Mouse (Mus musculus) frontal cortex, adult (tissue): Measurements from ENCODE around the gene Stmn1.

Experiments used
- ATAC-seq: cut with Nextera tagmentation; 2 replicates; pipeline ENCODE4 v1.9.2; 2017; ENCODE audit warnings: mild to moderate bottlenecking, moderate library complexity, mixed read lengths; ENCODE audit not compliant: low TSS enrichment

The Stmn1 gene

DNA sequence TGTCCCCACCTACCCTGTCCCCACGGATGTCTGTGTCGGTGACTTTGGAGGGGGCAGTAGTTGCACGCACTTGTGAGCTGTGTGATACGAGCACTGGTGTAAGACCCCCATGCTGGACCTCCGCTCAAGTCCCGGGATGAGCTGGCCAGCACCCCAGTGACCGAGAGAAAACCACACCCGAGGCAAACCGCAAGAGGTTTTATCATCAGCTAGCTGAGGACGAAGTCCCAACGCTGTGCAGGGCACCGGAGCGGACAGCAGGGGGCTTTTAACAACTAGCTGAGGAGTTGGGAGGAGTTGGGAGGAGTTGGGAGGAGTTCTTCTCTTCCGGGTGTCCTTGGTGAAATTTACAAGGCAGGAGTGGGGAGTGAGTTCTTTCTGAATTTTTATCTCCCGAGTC, 44.7 kb downstream of the Stmn1 start:
- no peak for ATAC-seq

DNA sequence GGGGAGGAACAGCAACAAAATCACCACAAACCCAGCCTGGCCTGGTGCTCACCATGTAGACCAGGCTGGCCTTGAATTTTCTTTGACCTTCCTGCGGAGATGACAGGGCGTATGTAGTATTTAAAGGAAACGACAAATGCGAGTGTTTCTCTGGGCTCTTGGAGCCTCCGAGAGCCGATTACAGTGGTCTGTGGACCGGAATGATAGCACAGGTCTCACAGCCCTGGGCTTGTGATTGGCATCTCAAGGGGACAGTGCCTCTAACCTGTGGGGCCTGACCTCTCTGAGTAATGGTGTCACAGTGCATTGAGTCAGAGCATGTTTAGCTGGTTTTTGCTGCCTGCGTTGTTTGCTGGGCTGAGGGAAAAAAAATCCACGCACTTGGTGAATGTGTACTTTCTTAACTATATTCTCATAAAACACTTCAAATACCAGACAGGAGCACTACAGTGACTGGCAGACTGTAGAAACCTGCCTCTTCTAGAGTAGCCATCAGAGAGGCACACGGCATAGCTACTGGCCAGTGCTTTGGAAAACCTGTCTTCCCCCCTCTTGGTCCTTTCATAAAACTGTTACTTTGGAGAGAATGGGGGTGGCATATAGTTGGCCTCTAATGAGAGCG, 46.3 kb downstream of the Stmn1 start:
- no peak for ATAC-seq

DNA sequence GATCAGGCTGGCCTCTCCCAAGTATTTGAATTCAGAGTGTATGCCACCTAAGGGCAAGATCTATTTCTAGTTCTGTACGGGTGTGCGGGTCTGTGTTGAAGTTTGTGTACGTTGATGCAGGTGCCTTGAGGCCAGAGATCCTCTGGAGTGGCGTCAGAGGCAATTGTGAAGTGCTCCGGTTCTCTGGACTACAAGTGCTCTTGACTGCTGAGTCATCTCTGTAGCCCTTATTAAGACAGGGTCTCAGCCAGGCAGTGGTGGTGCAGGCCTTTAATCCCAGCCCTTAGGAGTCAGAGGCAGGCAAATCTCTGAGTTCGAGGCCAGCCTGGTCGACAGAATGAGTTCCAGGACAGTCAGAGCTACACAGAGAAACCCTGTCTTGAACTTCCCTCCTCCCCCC, 47.5 kb downstream of the Stmn1 start:
- ATAC-seq = no peak

DNA sequence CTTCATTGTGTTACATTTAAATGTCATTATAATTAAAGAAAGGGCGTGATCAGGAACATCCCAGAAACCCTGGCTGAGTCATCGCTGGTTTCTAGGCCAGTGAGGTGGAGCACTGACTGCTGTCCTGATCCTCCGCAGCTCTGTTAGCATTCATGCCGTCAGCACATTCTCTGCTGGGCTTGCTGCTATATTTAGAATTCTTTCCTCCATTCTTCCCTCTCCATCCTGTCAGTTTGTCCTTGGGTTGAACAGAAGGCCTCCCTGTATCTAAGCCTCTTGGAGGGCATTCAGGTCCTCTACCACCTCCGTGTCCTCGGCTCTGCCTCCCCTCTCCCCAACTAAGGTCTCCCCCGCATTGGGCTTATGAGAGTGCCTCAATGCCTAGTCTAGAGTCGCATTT, 48.9 kb downstream of the Stmn1 start:
- peak; percentile 75 for ATAC-seq

DNA sequence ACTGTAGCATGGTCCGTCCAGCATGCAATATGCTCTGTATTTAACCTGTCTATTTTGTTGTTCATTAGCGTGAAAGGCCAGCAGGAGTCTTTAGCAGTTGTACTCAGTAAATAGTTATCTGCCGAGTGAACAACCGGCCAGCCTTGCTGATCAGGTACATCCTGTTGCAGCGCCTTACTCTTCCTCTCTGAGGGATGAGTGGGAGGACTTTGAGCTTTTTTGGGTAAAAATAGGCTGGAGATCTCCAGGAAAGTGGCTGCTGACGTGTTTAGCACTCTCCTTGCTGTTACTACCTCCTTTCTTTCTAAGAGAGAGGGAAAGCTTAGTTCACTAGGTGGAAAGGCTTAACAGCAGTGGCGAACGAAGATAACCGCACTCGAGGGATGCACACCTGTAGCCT, 49.6 kb downstream of the Stmn1 start:
- ATAC-seq = peak; percentile 78

DNA sequence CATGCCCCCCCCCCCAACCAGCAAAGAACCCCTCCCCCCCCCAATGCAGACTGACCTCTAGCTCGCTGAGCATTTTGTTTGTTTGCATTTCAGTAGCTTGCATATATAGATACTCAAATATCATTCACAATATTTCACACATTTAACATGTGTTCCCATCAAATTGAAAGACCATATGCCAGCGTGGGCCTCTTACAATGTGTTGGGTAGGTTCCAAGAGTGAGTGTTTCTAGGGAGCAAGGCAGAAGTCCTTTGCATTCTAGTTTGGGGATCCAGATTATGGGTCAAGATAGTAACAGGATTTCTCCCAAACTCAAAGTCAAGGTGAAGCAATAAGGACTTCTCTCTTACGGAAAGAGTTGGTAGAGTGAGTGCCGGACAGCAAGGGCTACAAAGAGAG, 50.4 kb downstream of the Stmn1 start:
- ATAC-seq = no peak

GRCm38 (mm10) chr4:134519281-134519680, 51.2 kb downstream of the Stmn1 start:
- no peak for ATAC-seq
